Mouse (Mus musculus) ES-Bruce4 (cell line): Measurements from ENCODE around the gene Fam219b. TPM values are rescaled to one million over a fixed set of nuclear protein-coding genes. Genes with fewer than 3 reads are reported as not detected.

Source experiments
- H3K27ac ChIP-seq: 2 replicates; pipeline ENCODE4 v1.5.1; 2012; ENCODE audit warnings: low read length, inconsistent platforms; ENCODE audit not compliant: insufficient read depth
- H3K27me3 ChIP-seq: 2 replicates; pipeline ENCODE4 v1.6.1; 2012; ENCODE audit warnings: mild to moderate bottlenecking, low read length, inconsistent platforms; ENCODE audit not compliant: control insufficient read depth, poor library complexity, insufficient read depth, severe bottlenecking
- H3K36me3 ChIP-seq: 2 replicates; pipeline ENCODE4 v1.6.1; 2012; ENCODE audit warnings: inconsistent platforms, mild to moderate bottlenecking, low read length, moderate library complexity; ENCODE audit not compliant: control insufficient read depth, poor library complexity, insufficient read depth, severe bottlenecking
- H3K4me1 ChIP-seq: one replicate; pipeline ENCODE4 v1.8.1; 2011; ENCODE audit warnings: low read length; ENCODE audit not compliant: control insufficient read depth, insufficient read depth
- H3K4me3 ChIP-seq: 2 replicates; pipeline ENCODE4 v1.5.1; 2011; ENCODE audit warnings: low read depth, mild to moderate bottlenecking, low read length
- H3K9ac ChIP-seq: 2 replicates; pipeline ENCODE4 v1.6.1; 2012; ENCODE audit warnings: low read depth, mild to moderate bottlenecking, inconsistent platforms; ENCODE audit not compliant: poor library complexity, severe bottlenecking
- H3K9me3 ChIP-seq: replicated peaks from 2 replicates; pipeline ENCODE4 v1.6.1; 2012; ENCODE audit warnings: mild to moderate bottlenecking, low read length, inconsistent platforms; ENCODE audit not compliant: control insufficient read depth, poor library complexity, insufficient read depth, severe bottlenecking
- CTCF ChIP-seq: IDR thresholded peaks from one replicate; pipeline ENCODE4 v1.8.1; 2011; ENCODE audit warnings: low read depth, low read length
- EP300 ChIP-seq: IDR thresholded peaks from 2 replicates; pipeline ENCODE4 v1.6.1; 2011; ENCODE audit warnings: low read depth, low read length; ENCODE audit not compliant: insufficient read depth
- POLR2A ChIP-seq: IDR thresholded peaks from one replicate; pipeline ENCODE4 v1.8.1; 2011; ENCODE audit warnings: low read length; ENCODE audit not compliant: insufficient read depth
- polyA plus RNA-seq: library from polyadenylated mRNA; stranded (reverse); fragments of >200 nt; gene quantifications from 2 replicates; pipeline ENCODE4 v1.2.4, GENCODE M21; 2011; ENCODE audit warnings: low read depth; ENCODE audit not compliant: missing spikeins, insufficient read depth, insufficient read length

The Fam219b gene
- polyA plus RNA-seq, 1 experiment: 9.0 TPM

GRCm38 (mm10) chr9:57574397-57574796, 37.1 kb downstream of the Fam219b start:
- Histone ChIP-seq H3K4me1 (no peaks in the 10 kb centered on the region), H3K27me3 (no peaks in the 10 kb centered on the region), H3K9me3 (no peaks in the 10 kb centered on the region), H3K27ac (no peak overlapping the region), H3K4me3 (no peak overlapping the region), H3K36me3 (peaks cover 3% of the 10 kb centered on the region; the same call in 1 of the 2 replicates), H3K9ac (no peak overlapping the region)
- no peak for TF ChIP-seq POLR2A
- no peak for TF ChIP-seq CTCF
- TF ChIP-seq EP300: no peak

GRCm38 (mm10) chr9:57575577-57575976, 38.2 kb downstream of the Fam219b start:
- H3K27ac ChIP-seq: no peak overlapping the region
- peaks cover 3% of the 10 kb centered on the region; the same call in 1 of the 2 replicates for H3K36me3 ChIP-seq
- H3K4me3 ChIP-seq: no peak overlapping the region
- TF ChIP-seq POLR2A (no peak), EP300 (no peak), CTCF (no peak)
- no peaks in the 10 kb centered on the region for H3K4me1 ChIP-seq
- H3K27me3 ChIP-seq: no peaks in the 10 kb centered on the region
- no peak overlapping the region for H3K9ac ChIP-seq
- no peaks in the 10 kb centered on the region for H3K9me3 ChIP-seq

- Histone ChIP-seq H3K27ac (no peak overlapping the region), H3K4me1 (no peaks in the 10 kb centered on the region), H3K36me3 (peaks cover 5% of the 10 kb centered on the region; the same call in 1 of the 2 replicates), H3K4me3 (no peak overlapping the region), H3K27me3 (no peaks in the 10 kb centered on the region), H3K9me3 (no peaks in the 10 kb centered on the region), H3K9ac (no peak overlapping the region)
- TF ChIP-seq CTCF (no peak), POLR2A (no peak), EP300 (no peak)
These were observed 40.0 kb downstream of the Fam219b start for GRCm38 (mm10) chr9:57577144-57577849.

GRCm38 (mm10) chr9:57584991-57585390, 47.7 kb downstream of the Fam219b start:
- Histone ChIP-seq H3K4me3 (no peak overlapping the region), H3K27ac (no peak overlapping the region), H3K9me3 (no peaks in the 10 kb centered on the region), H3K9ac (no peak overlapping the region), H3K4me1 (no peaks in the 10 kb centered on the region), H3K36me3 (0 out of 2 replicates have a peak, but pooled peaks cover 2% of the 10 kb centered on the region), H3K27me3 (no peaks in the 10 kb centered on the region)
- TF ChIP-seq CTCF (no peak), POLR2A (no peak), EP300 (no peak)

- Histone ChIP-seq H3K36me3 (no peaks in the 10 kb centered on the region), H3K9me3 (no peaks in the 10 kb centered on the region), H3K9ac (peak within 1 kb of the TSS; percentile 75), H3K27me3 (no peaks in the 10 kb centered on the region), H3K4me3 (peak within 1 kb of the TSS; percentile 83), H3K27ac (peak within 1 kb of the TSS; percentile 55), H3K4me1 (no peaks in the 10 kb centered on the region)
- TF ChIP-seq POLR2A (no peak), EP300 (0 out of 2 replicates have a peak, but pooled peaks have one; percentile 62)
These were observed 52.1 kb downstream of the Fam219b start, which contains the start of gene Ulk3 for GRCm38 (mm10) chr9:57589224-57590126. TSS of gene Ulk3 (plus strand) at chr9:57589452.

GRCm38 (mm10) chr9:57590726-57591125, 53.4 kb downstream of the Fam219b start:
- H3K4me3 ChIP-seq: no peak overlapping the region
- H3K4me1 ChIP-seq: no peaks in the 10 kb centered on the region
- H3K9me3 ChIP-seq: no peaks in the 10 kb centered on the region
- H3K9ac ChIP-seq: no peak overlapping the region
- no peaks in the 10 kb centered on the region for H3K36me3 ChIP-seq
- no peak for TF ChIP-seq EP300
- no peak for TF ChIP-seq POLR2A
- TF ChIP-seq CTCF: no peak
- H3K27me3 ChIP-seq: no peaks in the 10 kb centered on the region
- no peak overlapping the region for H3K27ac ChIP-seq

Other genes starting within 250 kb of the Fam219b start
- gene Ppcdc, start 97.4 kb upstream of the Fam219b start, polyA plus RNA-seq: 35.6 and 39.8 TPM in 2 replicates
- 31.1 and 32.1 TPM in 2 replicates for gene Scamp5, start 69.5 kb upstream of the Fam219b start, polyA plus RNA-seq
- gene Rpp25, start 33.5 kb upstream of the Fam219b start, polyA plus RNA-seq: 14.3 and 17.6 TPM in 2 replicates
- gene Cox5a, start 16.3 kb upstream of the Fam219b start, polyA plus RNA-seq: 490 and 512 TPM in 2 replicates
- gene Mpi, start 15.2 kb downstream of the Fam219b start, polyA plus RNA-seq: 39.1 TPM in 2 replicates
- 26.6 and 31.0 TPM in 2 replicates for gene Scamp2, start 23.4 kb downstream of the Fam219b start, polyA plus RNA-seq
- gene Ulk3, start 51.9 kb downstream of the Fam219b start, polyA plus RNA-seq: 10.1 TPM in 2 replicates
- not detected in 2 replicates for gene Cplx3, start 68.8 kb downstream of the Fam219b start, polyA plus RNA-seq
- not detected in 2 replicates for gene Lman1l, start 83.2 kb downstream of the Fam219b start, polyA plus RNA-seq
- 30.7 and 35.5 TPM in 2 replicates for gene Csk, start 116.1 kb downstream of the Fam219b start, polyA plus RNA-seq
- 0.37 TPM in 1 of 2 replicates, not detected in the other for gene Cyp1a2, start 146.2 kb downstream of the Fam219b start, polyA plus RNA-seq
- 1.2 and 1.8 TPM in 2 replicates for gene Cyp1a1, start 150.4 kb downstream of the Fam219b start, polyA plus RNA-seq
- gene Edc3, start 171.0 kb downstream of the Fam219b start, polyA plus RNA-seq: 22.0 and 26.3 TPM in 2 replicates
- gene Clk3, start 228.3 kb downstream of the Fam219b start, polyA plus RNA-seq: 71.2 and 77.7 TPM in 2 replicates